Mouse (Mus musculus) 3134 (cell line): Measurements from ENCODE around the gene Shld2.

ENCODE experiments used
- DNase-seq: peaks from one replicate; pipeline ENCODE4 v3.0.0-alpha.2; 2011; ENCODE audit warnings: low spot score; ENCODE audit not compliant: insufficient read length; ENCODE audit errors: extremely low read depth

Shld2 gene

GRCm38 (mm10) chr14:34223362-34223898 lies 86.9 kb downstream of the Shld2 start:
- DNase-seq: no peak

DNA sequence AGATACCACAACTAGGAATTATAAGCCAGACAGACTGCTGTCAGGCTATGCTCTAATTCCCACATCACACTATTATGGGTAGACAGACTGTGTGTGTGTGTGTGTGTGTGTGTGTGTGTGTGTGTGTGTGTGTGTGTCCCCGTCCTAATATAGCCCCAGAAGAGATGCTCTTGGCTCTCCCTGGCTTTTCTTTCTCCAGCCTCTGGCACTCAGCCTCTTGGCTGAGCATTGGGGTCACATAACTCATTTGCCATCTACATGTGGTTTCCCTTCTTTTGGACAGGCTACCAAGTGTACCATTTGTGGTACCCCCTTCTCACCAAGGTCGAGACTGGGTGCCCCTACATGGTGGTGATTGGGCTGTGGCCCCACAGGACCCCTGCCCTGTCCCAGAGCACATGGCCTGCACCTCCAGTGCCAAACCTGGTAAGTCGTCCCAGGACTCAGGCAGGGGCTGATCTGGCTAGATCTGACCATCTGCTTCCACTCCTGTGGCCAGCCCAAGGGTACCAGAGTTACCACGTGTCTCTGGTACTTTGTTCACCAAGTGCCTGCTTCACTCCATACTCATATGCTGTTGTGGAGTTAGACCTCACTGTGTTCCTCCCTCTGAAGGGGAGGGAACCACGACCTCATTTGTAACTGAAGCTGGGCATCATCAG lies 88.7 kb downstream of the Shld2 start:
- DNase-seq: no peak

- no peak for DNase-seq
These were observed 89.9 kb downstream of the Shld2 start for GRCm38 (mm10) chr14:34220426-34220825.

GRCm38 (mm10) chr14:34219786-34220198 lies 90.5 kb downstream of the Shld2 start:
- no peak for DNase-seq

GRCm38 (mm10) chr14:34219295-34219694 lies 91.0 kb downstream of the Shld2 start, which contains the start of gene Syt15:
TSS of gene Syt15 (plus strand) at chr14:34219595.
- no peak for DNase-seq

GRCm38 (mm10) chr14:34215451-34216127 lies 94.7 kb downstream of the Shld2 start:
- no peak for DNase-seq

- DNase-seq: no peak
These were observed 100.4 kb downstream of the Shld2 start for GRCm38 (mm10) chr14:34209942-34210341.

- DNase-seq: no peak
These were observed 101.2 kb downstream of the Shld2 start for GRCm38 (mm10) chr14:34209080-34209479.

DNA sequence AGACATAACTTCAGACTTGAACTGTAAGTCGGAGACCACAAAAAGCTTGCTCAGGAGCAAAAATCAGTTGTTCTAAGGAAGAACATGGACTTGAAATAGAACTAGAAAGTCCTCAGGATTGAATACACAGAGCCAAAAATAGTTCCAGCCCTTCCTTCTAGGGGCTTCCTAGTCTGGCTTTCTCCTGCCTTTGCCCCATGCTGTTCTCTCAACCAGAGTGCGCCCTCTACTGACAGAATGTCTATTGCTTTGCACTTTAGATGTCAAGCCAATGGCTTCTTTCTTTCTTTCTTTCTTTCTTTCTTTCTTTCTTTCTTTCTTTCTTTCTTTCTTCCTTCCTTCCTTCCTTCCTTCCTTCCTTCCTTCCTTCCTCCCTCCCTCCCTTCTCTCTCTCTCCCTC lies 101.6 kb downstream of the Shld2 start:
- DNase-seq: no peak

GRCm38 (mm10) chr14:34207996-34208395 lies 102.3 kb downstream of the Shld2 start:
- DNase-seq: no peak

DNA sequence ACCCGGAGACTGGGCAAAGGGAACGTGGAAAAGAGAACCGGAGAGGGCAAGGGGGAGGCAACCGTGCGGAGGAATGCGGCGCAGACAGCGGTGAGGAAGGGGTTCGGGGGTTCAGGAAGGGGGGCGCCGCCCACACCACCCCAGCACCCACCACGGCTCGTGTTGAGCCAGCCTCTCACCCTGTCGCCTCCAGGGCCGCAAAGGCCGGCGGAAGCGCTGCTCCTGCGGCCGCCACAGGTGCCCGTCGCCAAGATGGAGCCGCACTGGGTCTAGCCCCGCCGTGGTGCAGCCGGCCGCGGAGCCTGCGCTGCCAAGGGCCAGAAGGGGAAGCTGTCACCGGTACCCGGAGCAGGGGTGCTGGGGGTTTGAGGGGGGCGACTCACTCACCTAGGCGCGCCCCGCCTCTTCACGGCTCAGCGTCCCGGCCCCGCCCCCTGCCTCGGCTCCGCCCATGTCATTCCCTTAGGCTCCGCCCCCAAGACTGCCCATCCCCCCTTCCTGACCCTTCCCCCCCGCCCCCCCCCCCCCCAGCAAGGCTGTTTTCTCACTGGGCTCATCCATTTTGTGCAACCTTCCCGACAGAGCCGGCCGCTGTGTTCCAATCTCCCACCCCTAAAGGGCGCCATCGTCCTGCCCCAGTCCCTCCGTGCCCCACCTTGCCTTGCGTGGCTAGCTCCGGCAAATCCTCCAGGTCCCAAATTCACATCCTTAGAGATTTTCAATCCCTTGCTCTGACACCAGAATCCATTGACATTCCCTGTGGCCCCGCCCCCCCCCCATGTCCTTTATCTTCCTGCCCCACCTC lies 108.9 kb downstream of the Shld2 start, which contains the start of gene Gprin2:
Gene Gprin2, minus strand, starts transcription at position 423 of the 805 bp plus-strand sequence.
- DNase-seq: no peak

DNA sequence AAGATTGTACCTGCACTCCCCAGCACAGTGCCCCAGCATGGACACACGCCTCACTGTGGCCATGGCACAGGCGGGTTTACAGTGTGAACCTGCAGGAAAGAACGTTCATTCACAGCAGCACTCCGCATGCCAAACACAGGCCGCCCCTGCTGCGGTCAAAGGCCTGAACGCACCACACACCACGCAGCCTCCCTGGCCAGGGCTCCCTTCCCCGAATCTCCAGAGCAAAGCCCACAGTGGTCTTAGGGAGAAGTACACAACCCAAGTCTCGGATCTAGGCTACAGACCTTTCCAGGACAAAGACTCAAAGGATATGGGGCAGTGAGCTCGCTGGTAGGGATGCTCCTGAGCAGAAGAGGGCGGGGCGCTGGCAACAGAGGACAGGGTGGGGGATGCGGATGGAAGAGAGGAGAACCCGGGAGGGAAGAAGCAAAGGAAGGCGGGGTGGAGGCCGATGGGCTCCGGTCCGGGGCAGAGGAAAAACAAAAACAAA lies 109.5 kb downstream of the Shld2 start:
- DNase-seq: no peak

DNA sequence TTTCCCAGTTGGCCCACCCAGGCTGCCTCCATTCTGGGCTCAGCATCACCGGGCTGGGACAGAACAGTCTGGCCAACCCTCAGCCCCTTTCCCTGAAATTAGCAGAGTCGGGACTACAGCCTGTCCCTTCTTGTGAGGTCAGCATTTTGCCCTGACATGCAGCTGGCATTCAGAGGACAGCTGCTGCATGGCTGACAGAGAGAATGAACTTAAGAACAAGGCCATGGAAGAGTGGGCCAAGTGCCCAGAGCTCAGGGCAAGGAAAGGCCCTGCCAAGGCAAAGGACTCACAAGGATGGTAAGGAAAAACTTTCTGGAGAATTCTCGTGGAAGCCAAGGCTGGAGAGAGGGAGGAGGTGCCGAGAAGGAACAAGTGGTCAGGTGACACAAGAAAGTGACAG lies 113.6 kb downstream of the Shld2 start:
- no peak for DNase-seq

DNA sequence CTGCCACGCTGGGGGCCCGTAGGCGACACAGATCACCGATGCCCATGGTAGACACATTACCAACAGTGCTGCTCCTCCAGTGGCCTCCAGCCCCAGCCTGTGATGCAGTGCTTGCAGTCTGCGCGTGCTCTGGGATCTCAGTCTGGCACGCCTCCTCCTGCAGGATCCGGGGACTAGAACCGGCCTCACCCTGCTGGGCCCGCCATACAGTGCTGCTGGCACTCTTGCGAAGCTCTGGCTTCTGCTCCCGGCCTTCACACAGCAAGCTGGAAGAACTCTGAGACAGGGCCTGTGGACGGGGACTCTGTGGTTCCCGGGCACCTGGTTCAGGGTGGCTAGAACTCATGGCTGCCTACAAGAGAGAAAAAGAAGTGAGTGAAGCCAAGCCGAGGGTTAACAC lies 114.8 kb downstream of the Shld2 start:
- no peak for DNase-seq

GRCm38 (mm10) chr14:34193879-34194278 lies 116.4 kb downstream of the Shld2 start:
- no peak for DNase-seq

DNA sequence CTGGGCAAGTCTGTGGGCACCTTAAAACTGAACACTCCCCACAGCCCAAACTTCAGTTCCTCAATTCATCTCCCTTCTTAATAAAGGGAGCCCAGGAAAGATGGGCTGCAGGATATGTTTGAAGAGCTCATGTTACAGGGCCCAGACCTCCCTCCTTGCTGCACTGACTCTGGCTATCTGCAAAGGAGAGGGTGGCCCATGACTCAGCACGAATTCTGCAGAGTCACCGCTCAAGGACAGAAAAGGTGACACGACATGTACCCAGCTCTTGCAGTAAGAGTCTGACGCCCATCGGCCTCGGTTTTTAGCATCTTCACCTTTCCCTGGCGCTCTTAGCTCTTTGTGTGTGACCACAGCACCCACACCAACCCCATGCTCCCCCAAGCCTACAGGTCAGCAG lies 119.9 kb downstream of the Shld2 start:
- no peak for DNase-seq

DNA sequence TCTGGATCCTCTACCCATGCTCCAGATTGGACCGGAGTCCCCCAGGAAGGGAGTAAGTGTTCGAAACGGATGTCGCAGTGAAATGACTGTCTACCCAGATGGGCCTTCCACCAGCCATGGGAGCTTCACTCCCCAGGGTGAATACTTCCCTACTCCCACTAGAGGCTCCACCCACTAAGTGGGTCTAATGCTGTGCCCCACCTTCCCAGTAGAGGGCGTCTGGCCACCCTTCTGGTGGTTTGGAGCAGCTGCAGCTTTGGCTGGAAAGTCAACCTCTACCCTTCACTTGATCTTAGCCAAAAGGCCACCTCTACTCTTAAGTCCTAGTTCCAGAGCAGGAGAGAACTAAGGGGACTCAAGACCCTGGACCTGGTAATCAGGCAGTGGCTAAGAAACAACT lies 121.7 kb downstream of the Shld2 start:
- DNase-seq: no peak
